Mouse (Mus musculus): ENCODE measurements around the gene Flt4.

Flt4 gene

DNA sequence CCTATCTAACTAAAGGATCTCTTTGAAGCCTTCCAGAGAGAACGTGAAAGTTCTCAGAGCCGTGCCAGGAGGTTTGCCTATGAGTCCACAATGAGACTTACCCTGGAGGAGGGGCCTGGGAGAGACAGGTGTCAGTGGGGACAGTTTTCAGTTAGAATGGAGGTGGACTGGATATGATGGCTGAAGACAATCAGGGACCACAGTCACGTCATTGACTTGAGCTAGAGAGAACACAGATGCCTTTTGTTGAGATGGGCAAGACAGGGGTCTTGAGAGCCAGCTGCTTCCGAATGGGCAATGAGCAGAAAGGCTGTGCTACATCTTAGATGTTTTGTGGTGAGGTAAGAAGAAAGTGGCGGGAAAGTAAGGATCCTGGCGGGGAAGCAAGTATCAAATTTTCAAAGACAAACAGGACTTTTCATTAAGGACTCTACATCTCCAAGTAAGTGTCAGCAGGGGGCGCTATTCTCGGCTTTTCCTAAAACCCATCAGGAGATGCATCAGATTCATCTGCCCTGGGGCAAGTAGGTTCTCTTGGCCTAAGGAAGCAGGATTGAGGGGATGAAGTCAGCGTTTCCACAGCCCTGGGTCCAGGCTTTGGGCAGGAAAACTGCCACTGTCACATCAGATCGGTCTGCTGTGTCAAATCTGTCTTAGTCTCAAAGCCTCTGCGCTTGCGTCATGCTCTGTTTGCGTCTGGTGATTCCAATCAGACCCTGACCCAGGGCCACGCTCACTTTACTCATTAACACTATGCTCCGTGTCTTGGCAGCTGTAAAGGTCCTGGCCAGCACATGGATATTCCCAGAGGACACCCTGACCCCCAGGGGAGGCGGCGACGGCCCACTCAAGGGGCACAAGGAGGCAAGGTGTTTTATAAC, 41.3 kb downstream of the Flt4 start:
- no peak for DNase-seq

DNA sequence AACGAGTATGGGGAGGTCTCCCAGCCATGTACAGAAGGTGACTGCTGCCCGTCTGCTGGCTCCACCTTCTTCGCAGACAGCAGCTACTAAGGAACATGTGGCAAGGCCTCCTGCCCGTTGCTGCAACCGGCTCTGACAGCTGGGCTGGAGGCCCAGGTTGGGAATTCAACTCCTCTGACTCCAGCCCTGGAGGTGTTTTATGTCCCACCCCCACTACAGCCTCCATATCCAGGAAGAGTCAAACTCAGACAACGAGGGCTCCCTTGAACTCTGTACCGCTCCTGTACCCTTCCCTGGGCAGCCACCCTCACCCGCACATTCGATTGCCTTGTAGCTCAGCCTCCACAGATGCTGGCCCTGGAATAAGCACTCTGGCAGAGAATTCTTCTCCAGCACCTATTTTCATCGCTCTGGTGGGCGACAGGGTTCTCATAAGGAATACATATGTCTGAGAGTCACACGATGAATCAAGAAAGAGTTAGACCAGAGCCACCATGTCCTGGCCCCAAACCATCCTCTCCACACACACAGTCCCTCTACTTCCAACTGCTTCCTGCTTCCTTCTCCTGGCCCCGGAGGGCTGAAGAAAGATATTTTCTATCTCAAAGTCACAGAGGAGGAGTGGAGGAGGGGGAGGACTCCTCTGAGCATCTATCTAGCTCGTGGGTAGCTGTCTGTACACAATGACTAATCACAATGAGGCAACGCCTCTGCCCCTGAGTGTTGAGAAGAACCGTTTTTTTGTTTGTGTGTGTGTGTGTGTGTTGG, 42.1 kb downstream of the Flt4 start:
- peak; percentile 45 for DNase-seq

GRCm38 (mm10) chr11:49651762-49652322, 42.8 kb downstream of the Flt4 start:
- DNase-seq, result no peak

DNA sequence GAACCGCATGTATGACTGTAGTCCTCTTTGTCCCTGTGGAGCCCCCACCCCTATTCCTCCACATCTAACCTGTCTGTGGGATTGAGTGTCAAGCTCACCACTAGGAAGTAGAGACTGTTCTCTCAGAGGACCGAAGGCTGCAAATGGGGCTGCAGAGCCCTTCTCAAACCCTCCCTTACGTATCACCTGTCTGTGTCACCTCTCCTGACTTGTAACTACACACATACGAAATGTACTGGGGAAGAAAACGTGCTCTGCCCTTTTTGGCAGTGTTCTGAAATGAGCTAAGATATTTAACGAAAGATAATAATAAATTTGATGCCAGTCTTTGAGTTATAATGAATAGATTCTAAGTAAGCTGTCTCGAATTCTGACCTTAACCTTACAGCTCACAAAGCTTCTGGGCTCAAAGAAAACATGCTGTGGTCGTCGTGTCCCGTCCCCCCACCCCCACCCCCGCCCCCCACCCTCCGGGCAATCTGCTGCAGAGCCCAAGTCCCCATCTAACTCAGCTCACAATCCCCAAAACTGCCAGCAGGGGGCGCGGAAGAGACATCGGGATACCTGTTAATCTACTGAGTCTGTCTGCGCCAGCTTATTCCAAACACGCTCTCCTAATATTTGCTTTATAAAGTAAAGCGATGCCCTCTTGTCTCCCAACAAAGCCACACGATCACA, 43.5 kb downstream of the Flt4 start:
- DNase-seq, result peak; percentile 84

- no peak for DNase-seq
Measured at GRCm38 (mm10) chr11:49653079-49653408, 44.0 kb downstream of the Flt4 start.

GRCm38 (mm10) chr11:49654651-49655050, 45.6 kb downstream of the Flt4 start:
- no peak for DNase-seq

GRCm38 (mm10) chr11:49655501-49655900, 46.4 kb downstream of the Flt4 start:
- no peak for DNase-seq

DNA sequence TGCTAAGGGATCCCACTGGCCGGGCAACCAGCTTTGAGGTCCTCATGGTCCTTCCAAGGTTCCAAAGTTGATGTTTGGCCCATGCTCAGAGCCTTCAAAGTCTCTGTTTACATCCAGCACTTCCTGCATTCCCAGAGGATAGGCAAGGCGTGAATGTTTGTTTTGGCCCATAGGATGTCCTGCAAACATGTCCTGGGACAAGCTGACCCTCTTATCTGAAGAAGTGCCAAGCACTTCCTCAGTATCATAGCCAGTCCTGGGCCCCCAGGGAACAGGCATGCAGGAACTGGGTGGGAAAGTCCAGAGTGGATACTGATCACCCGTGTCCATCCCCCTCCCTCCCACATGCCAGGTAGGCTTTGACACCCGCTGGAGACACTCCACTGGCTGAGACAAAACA, 49.0 kb downstream of the Flt4 start:
- no peak for DNase-seq

GRCm38 (mm10) chr11:49658791-49659469, 49.9 kb downstream of the Flt4 start:
- DNase-seq, result no peak

DNA sequence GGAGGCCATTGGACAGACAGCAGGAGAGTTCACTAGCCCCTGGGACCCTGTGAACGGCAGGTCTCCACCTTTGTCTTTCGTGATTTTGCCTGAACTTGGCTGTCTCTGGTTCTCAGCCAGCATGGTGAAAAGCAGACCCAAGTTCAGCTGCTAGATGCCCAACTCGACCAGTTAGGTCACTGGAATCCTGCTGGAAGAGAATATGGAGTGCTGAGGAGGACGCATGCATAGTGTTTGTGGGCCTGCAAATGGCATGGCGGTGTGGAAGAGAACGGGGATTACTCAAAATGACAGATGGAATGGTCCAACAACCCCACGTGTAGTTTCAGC, 50.4 kb downstream of the Flt4 start:
- no peak for DNase-seq

GRCm38 (mm10) chr11:49662292-49662780, 53.3 kb downstream of the Flt4 start:
- no peak for DNase-seq

DNA sequence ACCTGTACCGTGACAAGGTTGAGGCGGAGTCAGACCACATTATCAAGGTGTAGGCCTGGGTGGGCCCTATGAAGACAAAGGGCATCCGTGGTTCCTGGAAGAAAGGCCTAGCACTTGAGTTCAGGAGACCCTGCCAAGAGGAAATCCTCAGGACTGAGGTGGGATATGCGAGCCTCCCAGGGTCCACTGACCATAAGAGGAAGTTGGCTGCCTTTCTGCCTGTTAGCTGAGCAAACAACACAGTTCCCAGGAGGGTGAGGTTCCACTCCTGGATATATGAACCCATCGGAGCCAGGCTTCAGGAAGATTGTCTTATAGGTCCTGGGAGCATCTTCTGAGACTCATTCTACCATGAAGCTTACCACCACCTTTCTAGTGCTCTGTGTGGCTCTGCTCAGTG, 54.2 kb downstream of the Flt4 start, which contains the start of gene Scgb3a1:
Gene Scgb3a1, plus strand, starts transcription at position 301 of the 400 bp plus-strand sequence.
- no peak for DNase-seq

DNA sequence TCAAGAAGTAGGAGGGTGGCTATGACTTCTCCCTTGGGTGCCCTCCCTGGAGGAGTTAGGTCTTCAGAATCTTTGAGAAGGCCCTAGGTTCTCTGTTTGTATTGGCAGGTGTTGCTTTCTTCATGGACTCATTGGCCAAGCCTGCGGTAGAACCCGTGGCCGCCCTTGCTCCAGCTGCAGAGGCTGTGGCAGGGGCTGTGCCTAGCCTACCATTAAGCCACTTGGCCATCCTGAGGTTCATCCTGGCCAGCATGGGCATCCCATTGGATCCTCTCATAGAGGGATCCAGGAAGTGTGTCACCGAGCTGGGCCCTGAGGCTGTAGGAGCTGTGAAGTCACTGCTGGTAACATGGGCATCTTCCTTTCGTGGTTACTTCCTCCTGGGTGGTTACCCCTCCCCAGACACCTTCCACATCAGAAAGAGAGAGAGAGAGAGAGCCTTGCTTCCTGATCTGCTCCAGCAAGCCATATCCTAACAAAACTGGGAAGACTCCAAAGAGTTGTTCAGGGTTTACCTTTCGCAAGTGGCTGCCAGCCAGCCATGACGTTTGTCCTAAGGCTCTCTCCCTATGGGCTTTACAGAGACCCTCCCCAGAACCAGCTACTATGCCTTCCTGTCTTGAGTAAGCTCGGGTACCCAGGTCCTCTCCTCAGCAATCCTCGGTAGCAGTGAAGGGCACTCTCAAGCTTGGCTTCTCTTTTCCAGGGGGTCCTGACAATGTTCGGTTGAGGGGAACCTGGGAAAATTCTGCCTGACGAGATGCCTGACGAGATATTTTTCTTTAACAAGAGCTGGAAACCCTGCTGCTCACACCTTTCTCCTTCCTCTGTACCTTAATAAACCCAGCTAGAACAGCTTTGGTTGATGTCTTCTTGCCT, 55.4 kb downstream of the Flt4 start:
- no peak for DNase-seq

- DNase-seq, result no peak
Measured at GRCm38 (mm10) chr11:49665462-49665861, 56.4 kb downstream of the Flt4 start.

- DNase-seq, result no peak
Measured at GRCm38 (mm10) chr11:49673433-49673832, 64.4 kb downstream of the Flt4 start.

GRCm38 (mm10) chr11:49684237-49684973, 75.3 kb downstream of the Flt4 start:
- no peak for DNase-seq

DNA sequence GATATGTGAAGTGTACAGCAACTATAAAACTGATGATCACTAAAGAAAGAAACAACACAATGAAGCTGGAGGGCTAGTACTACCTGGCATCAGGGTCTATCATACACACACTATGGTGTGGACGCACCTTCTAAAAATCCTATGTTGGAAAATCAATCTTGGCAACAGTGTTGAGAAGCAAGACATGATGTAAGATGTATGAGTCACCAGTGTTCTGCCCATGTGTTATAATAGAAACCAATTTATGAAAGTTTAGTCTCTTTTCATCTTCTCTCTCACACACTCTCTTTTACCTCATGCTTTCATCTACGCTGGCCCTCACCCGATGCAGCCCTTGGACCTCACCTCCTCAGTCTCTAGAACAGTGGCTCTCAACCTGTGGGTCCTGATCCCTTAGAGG, 86.0 kb downstream of the Flt4 start:
- DNase-seq, result no peak

GRCm38 (mm10) chr11:49695695-49696094, 86.6 kb downstream of the Flt4 start:
- DNase-seq, result no peak

GRCm38 (mm10) chr11:49696472-49696871, 87.4 kb downstream of the Flt4 start:
- DNase-seq, result no peak

- DNase-seq, result no peak
Measured at GRCm38 (mm10) chr11:49697779-49698178, 88.7 kb downstream of the Flt4 start.

GRCm38 (mm10) chr11:49699079-49699478, 90.0 kb downstream of the Flt4 start:
- no peak for DNase-seq
